Mouse (Mus musculus): ENCODE data around the gene Pdcd11.

- TF ChIP-seq CTCF (IDR thresholded peaks at IDR 0.05; ENCODE audit: low read depth, low read length) (no peak), EP300 (IDR thresholded peaks at IDR 0.05; ENCODE audit: insufficient read depth, low read depth, low read length) (peak; percentile 71; the same call in 1 of the 2 replicates)
Measured at GRCm38 (mm10) chr19:47166758-47167157, 76.2 kb downstream of the Pdcd11 start.

Measured in ES-Bruce4 (cell line).